Mouse (Mus musculus): ENCODE results near the gene Snap47.

The Snap47 gene

DNA sequence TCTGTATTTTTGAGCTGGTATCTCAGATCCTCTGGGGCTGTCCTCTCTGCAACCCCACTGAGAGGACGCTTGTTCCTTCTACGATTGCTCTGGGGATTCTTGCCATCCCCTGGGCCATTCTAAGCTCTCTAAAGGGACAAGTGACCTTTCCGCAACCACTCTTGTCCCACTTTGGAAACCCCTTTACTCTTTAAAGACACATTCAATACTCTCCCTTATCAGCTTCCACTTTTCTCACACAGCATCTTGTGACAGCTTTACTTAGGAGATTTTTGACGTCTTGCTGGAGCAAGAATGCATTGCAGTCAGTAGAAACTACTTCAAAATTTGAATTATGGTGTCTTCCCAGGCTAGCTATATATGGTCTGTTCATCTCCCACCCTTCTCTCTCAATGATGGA is at the start of gene Snap47:
Snap47 (minus strand) TSS at position 101 of the 400 bp plus-strand sequence.
- in situ Hi-C loops (cut with MboI; ENCODE audit: low pct_unique_long_range_greater_than_20kb in 1 of 2, low sequenced_read_pairs in 2 of 2, unreplicated experiment in 1 of 2), result no loop called here

DNA sequence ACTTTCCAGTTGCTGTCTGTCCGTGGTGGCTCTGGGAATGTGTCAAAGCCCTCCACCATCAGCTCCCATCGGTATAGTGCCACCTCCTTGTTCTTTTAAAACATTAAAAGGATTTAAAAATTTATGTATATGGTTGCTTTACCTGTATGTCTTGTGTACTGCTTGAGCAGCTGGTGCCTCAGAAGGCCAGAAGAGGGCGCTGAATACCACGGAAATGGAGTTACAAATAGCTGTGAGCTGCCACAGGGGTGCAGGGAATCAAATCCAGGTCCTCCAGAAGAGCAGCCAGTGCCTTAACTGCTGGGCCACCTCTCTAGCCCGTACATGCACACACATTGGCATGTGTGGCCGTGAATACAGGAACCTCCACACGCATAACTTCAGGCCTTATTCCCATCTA is 46.8 kb upstream of the Snap47 start:
- in situ Hi-C loops (cut with MboI; ENCODE audit: low pct_unique_long_range_greater_than_20kb in 1 of 2, low sequenced_read_pairs in 2 of 2, unreplicated experiment in 1 of 2), result loop anchor here in 1 of 2 experiments (25.0 kb wide), 1 partner anchor 410 kb away; no protein-coding TSS in a partner anchor

GRCm38 (mm10) chr11:59496672-59497310 is 45.8 kb upstream of the Snap47 start:
- in situ Hi-C loops (cut with MboI; ENCODE audit: low pct_unique_long_range_greater_than_20kb in 1 of 2, low sequenced_read_pairs in 2 of 2, unreplicated experiment in 1 of 2), result loop anchor here in 1 of 2 experiments (25.0 kb wide), 1 partner anchor 409 kb away; no protein-coding TSS in a partner anchor

- in situ Hi-C loops (cut with MboI; ENCODE audit: low pct_unique_long_range_greater_than_20kb in 1 of 2, low sequenced_read_pairs in 2 of 2, unreplicated experiment in 1 of 2), result loop anchor here in 1 of 2 experiments (25.0 kb wide), 1 partner anchor 399 kb away; no protein-coding TSS in a partner anchor
Observed at GRCm38 (mm10) chr11:59486222-59486621, 35.2 kb upstream of the Snap47 start.

- in situ Hi-C loops (cut with MboI; ENCODE audit: low pct_unique_long_range_greater_than_20kb in 1 of 2, low sequenced_read_pairs in 2 of 2, unreplicated experiment in 1 of 2), result loop anchor here in 1 of 2 experiments (25.0 kb wide), 1 partner anchor 398 kb away; no protein-coding TSS in a partner anchor
Observed at GRCm38 (mm10) chr11:59485641-59486040, 34.7 kb upstream of the Snap47 start.

- in situ Hi-C loops (cut with MboI; ENCODE audit: low pct_unique_long_range_greater_than_20kb in 1 of 2, low sequenced_read_pairs in 2 of 2, unreplicated experiment in 1 of 2), result loop anchor here (5.0 to 25.0 kb wide), 2 partner anchors 181 to 396 kb away; no protein-coding TSS in a partner anchor
Observed at GRCm38 (mm10) chr11:59483212-59483611, 32.2 kb upstream of the Snap47 start.

GRCm38 (mm10) chr11:59477240-59477639 is 26.3 kb upstream of the Snap47 start:
- in situ Hi-C loops (cut with MboI; ENCODE audit: low pct_unique_long_range_greater_than_20kb in 1 of 2, low sequenced_read_pairs in 2 of 2, unreplicated experiment in 1 of 2), result loop anchor here in 1 of 2 experiments (25.0 kb wide), 1 partner anchor 390 kb away; no protein-coding TSS in a partner anchor

DNA sequence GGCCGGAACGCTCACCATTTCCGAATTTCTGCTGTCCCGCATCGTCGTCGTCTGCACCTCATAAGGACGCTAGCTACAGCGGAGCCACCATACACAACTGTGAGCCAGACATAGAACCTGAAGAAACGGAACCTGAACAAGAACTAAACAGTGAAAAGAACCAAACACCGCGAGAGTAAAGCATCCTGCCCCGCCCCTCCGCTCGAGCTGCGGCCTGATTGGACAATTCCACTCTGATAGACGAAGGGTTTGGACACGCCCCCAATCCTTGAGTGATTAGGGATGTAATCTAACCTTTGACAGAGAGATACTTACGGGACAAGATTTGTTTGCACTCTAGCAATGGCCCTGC is 21.3 kb upstream of the Snap47 start, which contains the start of gene Zfp867:
Zfp867 (minus strand) TSS at position 149 of the 352 bp plus-strand sequence.
- in situ Hi-C loops (cut with MboI; ENCODE audit: low pct_unique_long_range_greater_than_20kb in 1 of 2, low sequenced_read_pairs in 2 of 2, unreplicated experiment in 1 of 2), result no loop called here

GRCm38 (mm10) chr11:59471413-59472325 is 20.7 kb upstream of the Snap47 start:
- in situ Hi-C loops (cut with MboI; ENCODE audit: low pct_unique_long_range_greater_than_20kb in 1 of 2, low sequenced_read_pairs in 2 of 2, unreplicated experiment in 1 of 2), result no loop called here

DNA sequence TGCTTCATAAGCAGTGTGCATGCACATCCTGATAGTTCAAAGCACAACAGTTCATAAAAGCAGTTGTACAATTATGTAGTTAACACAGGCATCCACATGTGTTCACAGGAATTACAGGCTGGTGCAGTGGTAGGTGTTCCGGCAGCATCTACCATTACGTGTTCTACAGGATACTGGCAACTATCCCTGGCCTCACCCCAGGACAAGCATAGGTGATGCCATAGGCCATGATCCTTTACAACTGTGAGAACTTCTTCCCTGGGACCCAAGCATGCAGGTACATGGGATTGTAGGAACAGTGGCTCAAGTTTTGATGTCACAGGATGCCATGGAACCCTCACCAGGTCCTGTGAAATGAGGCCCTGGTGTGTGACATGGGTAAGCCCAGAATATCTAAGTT is 9.5 kb upstream of the Snap47 start:
- in situ Hi-C loops (cut with MboI; ENCODE audit: low pct_unique_long_range_greater_than_20kb in 1 of 2, low sequenced_read_pairs in 2 of 2, unreplicated experiment in 1 of 2), result no loop called here

- in situ Hi-C loops (cut with MboI; ENCODE audit: low pct_unique_long_range_greater_than_20kb in 1 of 2, low sequenced_read_pairs in 2 of 2, unreplicated experiment in 1 of 2), result no loop called here
Observed at GRCm38 (mm10) chr11:59458973-59459372, 8.0 kb upstream of the Snap47 start.

DNA sequence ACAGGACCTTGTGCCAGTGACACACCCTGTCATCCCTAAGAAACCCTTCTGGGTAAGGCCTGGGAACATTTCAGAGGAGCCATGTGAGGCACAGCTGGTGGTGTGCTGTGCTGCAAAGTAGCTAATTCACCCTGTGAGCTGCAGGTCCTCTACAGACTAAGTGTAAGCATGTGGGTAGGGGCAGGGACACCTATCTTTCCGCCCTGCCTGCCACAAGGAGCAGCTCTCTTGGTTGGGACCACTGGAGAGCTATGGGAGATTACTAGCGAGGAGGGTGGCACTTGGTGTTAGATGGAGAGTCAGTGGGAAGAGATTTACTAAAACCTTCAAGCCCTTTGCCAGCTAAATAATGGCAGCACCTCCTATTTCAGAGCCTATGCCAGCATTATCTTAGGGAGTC is 5.9 kb upstream of the Snap47 start:
- in situ Hi-C loops (cut with MboI; ENCODE audit: low pct_unique_long_range_greater_than_20kb in 1 of 2, low sequenced_read_pairs in 2 of 2, unreplicated experiment in 1 of 2), result no loop called here

DNA sequence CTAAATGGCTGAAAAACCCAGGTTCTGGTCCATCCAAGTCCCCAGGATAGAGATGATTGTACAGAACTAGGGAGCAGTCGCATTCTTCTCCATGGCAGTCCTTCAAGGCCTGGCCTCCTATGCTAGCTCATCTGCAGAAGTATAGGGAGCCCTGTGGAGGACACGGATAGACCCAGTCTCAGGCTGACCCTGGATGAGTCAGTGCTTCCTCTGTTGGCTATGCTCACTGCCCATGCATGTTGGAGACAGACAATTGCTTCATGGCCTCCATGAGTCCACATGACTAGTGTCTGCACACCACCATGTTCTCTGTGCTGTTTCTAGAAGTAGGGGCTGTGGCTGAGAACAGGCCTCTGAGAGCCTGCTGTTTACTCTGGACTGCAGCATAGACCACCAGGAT is 5.4 kb upstream of the Snap47 start:
- in situ Hi-C loops (cut with MboI; ENCODE audit: low pct_unique_long_range_greater_than_20kb in 1 of 2, low sequenced_read_pairs in 2 of 2, unreplicated experiment in 1 of 2), result no loop called here

DNA sequence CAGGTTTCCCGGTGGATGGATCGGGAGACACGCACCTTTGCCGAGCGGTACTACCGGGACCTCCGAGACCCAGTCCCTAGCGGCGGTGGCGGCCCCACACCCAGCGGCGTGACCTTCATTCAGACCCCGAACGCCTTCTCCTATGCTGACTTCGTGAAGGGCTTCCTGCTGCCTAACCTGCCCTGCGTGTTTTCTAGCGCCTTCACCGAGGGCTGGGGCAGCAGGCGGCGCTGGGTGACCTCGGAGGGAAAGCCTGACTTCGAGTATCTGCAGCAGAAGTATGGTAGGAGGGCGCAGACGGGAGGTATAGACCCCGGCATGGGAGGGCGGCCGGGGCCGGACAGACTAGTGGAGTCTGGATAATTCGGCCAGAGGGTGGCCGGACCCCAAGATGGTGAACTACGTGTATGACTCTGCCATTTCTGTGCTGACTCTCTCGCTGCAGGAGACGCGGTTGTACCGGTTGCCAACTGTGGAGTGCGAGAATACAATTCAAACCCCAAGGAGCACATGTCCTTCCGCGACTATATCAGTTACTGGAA is 685 bp downstream of the Snap47 start:
- in situ Hi-C loops (cut with MboI; ENCODE audit: low pct_unique_long_range_greater_than_20kb in 1 of 2, low sequenced_read_pairs in 2 of 2, unreplicated experiment in 1 of 2), result no loop called here

GRCm38 (mm10) chr11:59449741-59450229 is 1.2 kb downstream of the Snap47 start, which contains the start of gene Jmjd4:
Gene Jmjd4 (plus strand): TSS chr11:59450045.
- in situ Hi-C loops (cut with MboI; ENCODE audit: low pct_unique_long_range_greater_than_20kb in 1 of 2, low sequenced_read_pairs in 2 of 2, unreplicated experiment in 1 of 2), result no loop called here

DNA sequence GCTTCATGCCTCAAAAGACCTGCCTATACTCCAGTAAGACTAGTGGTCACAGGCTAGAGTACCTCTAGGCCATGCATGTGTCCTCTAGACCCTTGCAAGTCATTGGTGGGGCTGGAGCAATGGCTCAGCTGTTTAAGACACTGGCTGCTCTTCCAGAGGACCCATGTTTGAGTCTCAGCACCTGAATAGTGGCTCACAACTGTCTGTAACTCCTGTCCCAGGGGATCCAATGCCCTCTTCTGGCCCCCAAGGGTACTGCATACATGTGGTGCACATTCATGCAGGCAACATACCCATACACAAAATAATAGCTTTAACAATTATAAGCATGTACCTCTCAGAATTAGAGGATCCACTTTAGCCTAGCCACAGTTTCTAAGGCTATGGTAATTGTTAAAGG is 7.9 kb downstream of the Snap47 start:
- in situ Hi-C loops (cut with MboI; ENCODE audit: low pct_unique_long_range_greater_than_20kb in 1 of 2, low sequenced_read_pairs in 2 of 2, unreplicated experiment in 1 of 2), result no loop called here

- in situ Hi-C loops (cut with MboI; ENCODE audit: low pct_unique_long_range_greater_than_20kb in 1 of 2, low sequenced_read_pairs in 2 of 2, unreplicated experiment in 1 of 2), result no loop called here
Observed at GRCm38 (mm10) chr11:59437954-59438353, 13.0 kb downstream of the Snap47 start.

- in situ Hi-C loops (cut with MboI; ENCODE audit: low pct_unique_long_range_greater_than_20kb in 1 of 2, low sequenced_read_pairs in 2 of 2, unreplicated experiment in 1 of 2), result no loop called here
Observed at GRCm38 (mm10) chr11:59432261-59432660, 18.7 kb downstream of the Snap47 start.

- in situ Hi-C loops (cut with MboI; ENCODE audit: low pct_unique_long_range_greater_than_20kb in 1 of 2, low sequenced_read_pairs in 2 of 2, unreplicated experiment in 1 of 2), result no loop called here
Observed at GRCm38 (mm10) chr11:59429959-59430358, 21.0 kb downstream of the Snap47 start.
